Mouse (Mus musculus) forebrain, embryonic 12.5 days (tissue): ENCODE data around the gene Dvl3. TPM values are rescaled to one million over a fixed set of nuclear protein-coding genes. Genes with fewer than 3 reads are reported as not detected.

Experiments used
- ATAC-seq: fragments of 200-750 bp; cut with Nextera tagmentation; 2 replicates; pipeline ENCODE4 v1.8.0; 2017; ENCODE audit warnings: moderate TSS enrichment; ENCODE audit not compliant: low FRiP score
- H3K27ac ChIP-seq: fragments of 300-500 bp; sonication (generic); 2 replicates; pipeline ENCODE4 v1.5.1; 2016; ENCODE audit warnings: mild to moderate bottlenecking
- H3K27me3 ChIP-seq: fragments of 300-500 bp; sonication (generic); 2 replicates; pipeline ENCODE4 v1.6.1; 2016; ENCODE audit warnings: mild to moderate bottlenecking
- H3K36me3 ChIP-seq: fragments of 300-500 bp; sonication (generic); replicated peaks from 2 replicates; pipeline ENCODE4 v1.6.1; 2016; ENCODE audit warnings: mild to moderate bottlenecking
- H3K4me1 ChIP-seq: fragments of 300-500 bp; sonication (generic); 2 replicates; pipeline ENCODE4 v1.6.1; 2016
- H3K4me2 ChIP-seq: fragments of 300-500 bp; sonication (generic); 2 replicates; pipeline ENCODE4 v1.6.1; 2016; ENCODE audit warnings: mild to moderate bottlenecking, moderate library complexity
- H3K4me3 ChIP-seq: fragments of 300-500 bp; sonication (generic); replicated peaks from 2 replicates; pipeline ENCODE4 v1.5.1; 2016; ENCODE audit warnings: mild to moderate bottlenecking
- H3K9ac ChIP-seq: fragments of 300-500 bp; sonication (generic); 2 replicates; pipeline ENCODE4 v1.6.1; 2016; ENCODE audit warnings: mild to moderate bottlenecking
- H3K9me3 ChIP-seq: fragments of 300-500 bp; sonication (generic); 2 replicates; pipeline ENCODE4 v1.6.1; 2016
- WGBS: fragments of 180-500 bp; shearing (Covaris S2); methylation state at CpG from one replicate; pipeline ENCODE4 v1.1.7; 2016; 5-methylcytosine and 5-hydroxymethylcytosine counted together
- polyA plus RNA-seq: library from polyadenylated mRNA; unstranded; fragments of >200 nt; fragmentation: Nextera tagmentation; extraction: Ambion mirVana; gene quantifications from 2 replicates; pipeline ENCODE4 v1.2.1, GENCODE M21; 2016

Dvl3 gene
- polyA plus RNA-seq, 1 experiment from 2014 or later, result 43.9 TPM

- Histone ChIP-seq H3K27me3 (no peaks in the 10 kb centered on the region), H3K27ac (no peak overlapping the region), H3K4me2 (no peak overlapping the region), H3K9ac (no peak overlapping the region), H3K4me1 (no peaks in the 10 kb centered on the region), H3K4me3 (no peak overlapping the region), H3K36me3 (peaks cover 86% of the 10 kb centered on the region), H3K9me3 (no peaks in the 10 kb centered on the region)
- ATAC-seq, result no peak
- WGBS, result 87% methylated on average over 7 of the region's 7 CpGs
These were observed 40.6 kb downstream of the Dvl3 start for GRCm38 (mm10) chr16:20557381-20557780.

- no peak overlapping the region for H3K9ac ChIP-seq
- no peak overlapping the region for H3K4me3 ChIP-seq
- no peaks in the 10 kb centered on the region for H3K9me3 ChIP-seq
- no peak for ATAC-seq
- no peak overlapping the region for H3K27ac ChIP-seq
- no peak overlapping the region for H3K4me2 ChIP-seq
- no peaks in the 10 kb centered on the region for H3K27me3 ChIP-seq
- H3K36me3 ChIP-seq, result peaks cover 32% of the 10 kb centered on the region
- no peaks in the 10 kb centered on the region for H3K4me1 ChIP-seq
- 60% methylated on average over 1 of the region's 1 CpGs for WGBS
These were observed 48.3 kb downstream of the Dvl3 start for GRCm38 (mm10) chr16:20565075-20565474.

Other genes with a start within 250 kb of the Dvl3 start
- gene Parl, start 214.6 kb upstream of the Dvl3 start, polyA plus RNA-seq, result 95.5 and 100 TPM in 2 replicates
- not detected in 2 replicates for gene Cyp2ab1, start 191.6 kb upstream of the Dvl3 start, polyA plus RNA-seq
- gene Abcc5, start 90.6 kb upstream of the Dvl3 start, polyA plus RNA-seq, result 102 and 120 TPM in 2 replicates
- 120 and 125 TPM in 2 replicates for gene Eif2b5, start 18.2 kb upstream of the Dvl3 start, polyA plus RNA-seq
- gene Ap2m1, start 18.5 kb downstream of the Dvl3 start, polyA plus RNA-seq, result 834 and 882 TPM in 2 replicates
- 60.9 and 74.3 TPM in 2 replicates for gene Abcf3, start 31.6 kb downstream of the Dvl3 start, polyA plus RNA-seq
- 2.0 and 2.8 TPM in 2 replicates for gene Vwa5b2, start 72.5 kb downstream of the Dvl3 start, polyA plus RNA-seq
- 18.9 and 22.5 TPM in 2 replicates for gene Eef1akmt4, start 94.6 kb downstream of the Dvl3 start, polyA plus RNA-seq
- gene Gm49333, start 94.6 kb downstream of the Dvl3 start, polyA plus RNA-seq, result not detected in 2 replicates
- 40.1 and 41.5 TPM in 2 replicates for gene Alg3, start 94.8 kb downstream of the Dvl3 start, polyA plus RNA-seq
- 7.4 and 7.9 TPM in 2 replicates for gene Camk2n2, start 104.3 kb downstream of the Dvl3 start, polyA plus RNA-seq
- gene Ece2, start 112.8 kb downstream of the Dvl3 start, polyA plus RNA-seq, result 7.2 and 8.5 TPM in 2 replicates
- gene Psmd2, start 134.7 kb downstream of the Dvl3 start, polyA plus RNA-seq, result 445 and 466 TPM in 2 replicates
- gene Eif4g1, start 151.3 kb downstream of the Dvl3 start, polyA plus RNA-seq, result 190 and 211 TPM in 2 replicates
- gene Fam131a, start 176.3 kb downstream of the Dvl3 start, polyA plus RNA-seq, result 21.9 and 25.6 TPM in 2 replicates
- gene Polr2h, start 200.7 kb downstream of the Dvl3 start, polyA plus RNA-seq, result 85.7 and 94.0 TPM in 2 replicates
- 18.8 and 23.5 TPM in 2 replicates for gene Clcn2, start 200.8 kb downstream of the Dvl3 start, polyA plus RNA-seq
- gene Chrd, start 216.1 kb downstream of the Dvl3 start, polyA plus RNA-seq, result 2.1 and 2.9 TPM in 2 replicates
- 0.36 and 0.79 TPM in 2 replicates for gene Thpo, start 217.5 kb downstream of the Dvl3 start, polyA plus RNA-seq